Mouse (Mus musculus): ENCODE results near the gene Casz1.

DNA sequence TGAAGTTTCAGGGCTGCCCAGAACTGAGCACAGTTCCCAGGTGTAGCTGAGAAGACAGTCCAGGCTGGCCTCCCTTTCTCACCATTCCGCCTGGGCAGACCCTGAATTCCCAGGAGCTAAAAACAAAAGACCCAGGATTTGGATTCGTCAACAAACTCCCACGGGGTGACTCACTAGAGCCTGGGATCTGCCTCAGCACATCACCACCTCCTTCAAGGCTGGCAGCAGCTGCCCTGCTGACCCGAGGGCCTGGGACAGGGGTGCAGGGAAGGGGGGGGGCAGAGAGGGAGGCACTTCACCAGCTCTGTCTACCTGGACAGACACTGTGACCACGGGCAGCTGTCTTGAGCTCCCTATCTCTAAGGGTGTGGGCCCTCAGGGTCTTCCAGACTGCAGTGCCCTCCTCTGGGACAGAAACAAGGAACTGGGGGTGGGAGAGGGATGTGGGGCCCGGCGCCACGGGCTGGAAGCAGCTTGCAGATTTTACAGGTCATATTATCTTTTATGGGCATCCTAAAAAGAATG is 24.1 kb upstream of the Casz1 start:
- no peak for TF ChIP-seq POLR2A (IDR thresholded peaks at IDR 0.05; ENCODE audit: borderline replicate concordance, low read depth, low read length)
- no peak for TF ChIP-seq CTCF (IDR thresholded peaks at IDR 0.05; ENCODE audit: low read depth, low read length)
